Mouse (Mus musculus): Measurements from ENCODE around the gene Rundc3a. TPM values are rescaled to one million over a fixed set of nuclear protein-coding genes. Genes with fewer than 3 reads are reported as not detected.
"Not testable (repeated sequence)": the region's sequence is repeated elsewhere in the genome, so short reads cannot be mapped to it uniquely, and the experiment has no call there.

Gene Rundc3a
- polyA plus RNA-seq, 1 experiment = not detected

- no peak for TF ChIP-seq POLR2A (IDR thresholded peaks at IDR 0.05; ENCODE audit: borderline replicate concordance, low read depth, low read length)
- no peak for TF ChIP-seq CTCF (IDR thresholded peaks at IDR 0.05; ENCODE audit: low read depth, low read length)
- peaks cover 21% of the 10 kb centered on the region for H3K4me1 ChIP-seq (ENCODE audit: control insufficient read depth, insufficient read depth, low read length)
- peak overlapping the region; percentile 95 for H3K4me3 ChIP-seq (ENCODE audit: insufficient read depth, low read length)
- peak overlapping the region; percentile 86 for H3K27ac ChIP-seq (ENCODE audit: insufficient read depth, low read depth, low read length)
Measured at GRCm38 (mm10) chr11:102406900-102407833, 14.0 kb downstream of the Rundc3a start.

GRCm38 (mm10) chr11:102407834-102408215 lies 14.6 kb downstream of the Rundc3a start, which contains the start of gene Slc25a39:
Slc25a39 (minus strand) TSS chr11:102407946.
- peak within 1 kb of the TSS; percentile 95 for H3K4me3 ChIP-seq (ENCODE audit: insufficient read depth, low read length)
- peak within 1 kb of the TSS; percentile 86 for H3K27ac ChIP-seq (ENCODE audit: insufficient read depth, low read depth, low read length)
- H3K4me1 ChIP-seq (ENCODE audit: control insufficient read depth, insufficient read depth, low read length) = peaks cover 21% of the 10 kb centered on the region
- TF ChIP-seq CTCF (IDR thresholded peaks at IDR 0.05; ENCODE audit: low read depth, low read length) (no peak), POLR2A (IDR thresholded peaks at IDR 0.05; ENCODE audit: borderline replicate concordance, low read depth, low read length) (no peak)

- TF ChIP-seq CTCF (IDR thresholded peaks at IDR 0.05; ENCODE audit: low read depth, low read length) (no peak), POLR2A (IDR thresholded peaks at IDR 0.05; ENCODE audit: borderline replicate concordance, low read depth, low read length) (no peak)
- H3K4me1 ChIP-seq (ENCODE audit: control insufficient read depth, insufficient read depth, low read length) = peaks cover 21% of the 10 kb centered on the region
- peak overlapping the region; percentile 86 for H3K27ac ChIP-seq (ENCODE audit: insufficient read depth, low read depth, low read length)
- H3K4me3 ChIP-seq (ENCODE audit: insufficient read depth, low read length) = peak overlapping the region; percentile 77
Measured at GRCm38 (mm10) chr11:102408344-102408876, 15.2 kb downstream of the Rundc3a start.

- Histone ChIP-seq H3K4me3 (ENCODE audit: insufficient read depth, low read length) (peak overlapping the region; percentile 45), H3K27ac (ENCODE audit: insufficient read depth, low read depth, low read length) (peak overlapping the region; percentile 82), H3K4me1 (ENCODE audit: control insufficient read depth, insufficient read depth, low read length) (peaks cover 25% of the 10 kb centered on the region)
- no peak for TF ChIP-seq CTCF (IDR thresholded peaks at IDR 0.05; ENCODE audit: low read depth, low read length)
- no peak for TF ChIP-seq POLR2A (IDR thresholded peaks at IDR 0.05; ENCODE audit: borderline replicate concordance, low read depth, low read length)
Measured at GRCm38 (mm10) chr11:102408888-102409794, 15.9 kb downstream of the Rundc3a start.

GRCm38 (mm10) chr11:102409795-102410330 lies 16.7 kb downstream of the Rundc3a start:
- H3K27ac ChIP-seq (ENCODE audit: insufficient read depth, low read depth, low read length) = no peak overlapping the region; the same call in 1 of the 2 replicates
- no peak overlapping the region for H3K4me3 ChIP-seq (ENCODE audit: insufficient read depth, low read length)
- TF ChIP-seq POLR2A (IDR thresholded peaks at IDR 0.05; ENCODE audit: borderline replicate concordance, low read depth, low read length) (no peak), CTCF (IDR thresholded peaks at IDR 0.05; ENCODE audit: low read depth, low read length) (no peak)
- peaks cover 25% of the 10 kb centered on the region for H3K4me1 ChIP-seq (ENCODE audit: control insufficient read depth, insufficient read depth, low read length)

- H3K4me1 ChIP-seq (ENCODE audit: control insufficient read depth, insufficient read depth, low read length) = peaks cover 24% of the 10 kb centered on the region
- not testable (repeated sequence) for H3K4me3 ChIP-seq (ENCODE audit: insufficient read depth, low read length); H3K27ac ChIP-seq (ENCODE audit: insufficient read depth, low read depth, low read length)
Measured at GRCm38 (mm10) chr11:102410345-102410744, 17.1 kb downstream of the Rundc3a start.

- Histone ChIP-seq H3K4me1 (ENCODE audit: control insufficient read depth, insufficient read depth, low read length) (peaks cover 18% of the 10 kb centered on the region), H3K27ac (ENCODE audit: insufficient read depth, low read depth, low read length) (no peak overlapping the region), H3K4me3 (ENCODE audit: insufficient read depth, low read length) (no peak overlapping the region)
- TF ChIP-seq POLR2A (IDR thresholded peaks at IDR 0.05; ENCODE audit: borderline replicate concordance, low read depth, low read length) (no peak), CTCF (IDR thresholded peaks at IDR 0.05; ENCODE audit: low read depth, low read length) (no peak)
Measured at GRCm38 (mm10) chr11:102411061-102411460, 17.9 kb downstream of the Rundc3a start.

- Histone ChIP-seq H3K27ac (ENCODE audit: insufficient read depth, low read depth, low read length) (no peak overlapping the region), H3K4me3 (ENCODE audit: insufficient read depth, low read length) (no peak overlapping the region), H3K4me1 (ENCODE audit: control insufficient read depth, insufficient read depth, low read length) (peaks cover 16% of the 10 kb centered on the region)
- TF ChIP-seq CTCF (IDR thresholded peaks at IDR 0.05; ENCODE audit: low read depth, low read length) = peak; percentile 79
- no peak for TF ChIP-seq POLR2A (IDR thresholded peaks at IDR 0.05; ENCODE audit: borderline replicate concordance, low read depth, low read length)
Measured at GRCm38 (mm10) chr11:102411704-102412103, 18.5 kb downstream of the Rundc3a start.

GRCm38 (mm10) chr11:102413059-102413458 lies 19.9 kb downstream of the Rundc3a start:
- peaks cover 16% of the 10 kb centered on the region for H3K4me1 ChIP-seq (ENCODE audit: control insufficient read depth, insufficient read depth, low read length)
- no peak for TF ChIP-seq CTCF (IDR thresholded peaks at IDR 0.05; ENCODE audit: low read depth, low read length)
- no peak for TF ChIP-seq POLR2A (IDR thresholded peaks at IDR 0.05; ENCODE audit: borderline replicate concordance, low read depth, low read length)
- no peak overlapping the region for H3K4me3 ChIP-seq (ENCODE audit: insufficient read depth, low read length)
- H3K27ac ChIP-seq (ENCODE audit: insufficient read depth, low read depth, low read length) = no peak overlapping the region

Data from bone marrow macrophage, adult 2 months (primary cell).